Mouse (Mus musculus): Measurements from ENCODE around the gene Lrba.
A peak's percentile ranks its signal among the peaks of the same experiment; 100 is the strongest.

Lrba gene

DNA sequence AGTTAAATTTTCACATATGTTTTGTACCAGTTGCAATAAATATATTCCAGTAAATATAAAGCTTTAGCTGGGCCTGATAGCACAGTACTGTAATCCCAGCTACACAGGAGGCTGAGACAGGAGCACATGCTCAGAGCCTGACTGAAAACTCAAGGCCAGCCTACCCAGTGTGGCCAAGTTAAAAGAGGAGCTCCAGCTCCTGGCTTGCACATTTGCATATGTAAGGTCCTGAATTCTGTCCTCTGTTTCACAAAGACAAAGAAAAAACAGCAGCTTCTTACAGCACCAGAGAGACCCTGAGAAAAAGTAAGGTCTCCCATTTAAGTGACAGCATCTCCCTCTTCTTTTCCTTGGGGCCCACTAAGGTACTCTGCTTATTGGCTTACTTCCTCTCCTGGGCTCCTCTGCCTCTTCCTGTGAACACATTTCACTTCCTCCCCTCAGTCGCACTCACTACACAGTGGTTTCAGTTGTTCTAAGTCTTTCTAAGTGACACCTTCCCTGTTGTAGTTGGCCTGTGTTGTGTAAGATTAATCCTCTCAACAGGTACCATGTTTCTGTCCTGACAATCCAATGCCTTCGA is 453.2 kb downstream of the Lrba start:
- DNase-seq (ENCODE audit: low read depth, low spot score) = peak; percentile 83

DNA sequence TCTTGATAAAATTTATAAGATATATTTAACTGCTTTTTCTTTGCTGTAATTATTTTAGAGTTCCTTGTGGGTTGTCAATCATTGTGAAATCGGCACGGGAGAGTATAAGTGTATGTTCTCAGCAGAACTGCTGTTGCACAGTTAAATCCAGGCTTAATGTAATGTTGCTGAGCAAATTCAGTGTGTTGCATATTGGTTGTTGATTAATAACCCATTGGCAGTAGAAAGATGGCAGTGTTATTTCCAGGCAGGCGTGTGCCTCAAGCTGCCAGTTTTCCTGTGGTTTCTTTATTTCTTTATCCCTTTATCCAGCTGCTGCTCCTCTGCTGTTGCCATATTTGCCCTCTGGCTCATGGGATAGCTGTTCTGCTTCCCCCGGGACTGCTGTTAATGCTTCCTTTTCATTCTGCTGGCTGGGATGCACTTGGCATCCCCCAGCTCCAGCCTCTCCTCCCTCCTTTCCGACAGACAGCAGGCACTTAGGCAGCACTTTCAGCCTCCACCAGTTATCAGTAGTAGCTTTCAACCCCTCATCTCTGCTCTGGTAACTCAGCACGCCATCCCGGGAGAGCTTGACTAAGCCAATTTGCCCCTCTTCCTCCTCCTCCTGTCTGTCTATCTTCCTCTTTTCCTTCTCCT is 463.2 kb downstream of the Lrba start:
- no peak for DNase-seq (ENCODE audit: low read depth, low spot score)

DNA sequence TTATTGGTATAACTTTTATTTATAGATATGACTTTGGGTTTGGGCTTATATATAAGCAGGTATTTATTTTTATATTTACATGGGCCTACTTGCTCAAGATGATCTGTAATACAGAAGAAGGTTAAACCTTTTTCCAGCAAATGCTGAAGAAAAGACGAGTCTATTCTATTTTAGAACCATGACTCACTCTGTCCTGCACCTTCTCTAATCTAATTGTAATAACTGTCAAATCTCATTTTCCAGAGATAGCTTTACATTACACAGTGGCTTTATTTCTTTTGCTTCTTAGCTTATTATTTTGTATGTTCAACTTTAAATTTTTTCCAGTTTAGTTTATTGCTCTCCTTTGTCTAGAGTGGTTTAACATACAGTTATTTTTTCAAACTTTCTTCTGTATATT is 464.0 kb downstream of the Lrba start:
- no peak for DNase-seq (ENCODE audit: low read depth, low spot score)

- DNase-seq (ENCODE audit: low read depth, low spot score) = peak; percentile 21
Measured at GRCm38 (mm10) chr3:86689305-86689704, 464.8 kb downstream of the Lrba start.

GRCm38 (mm10) chr3:86692779-86693178 is 468.3 kb downstream of the Lrba start:
- DNase-seq (ENCODE audit: low read depth, low spot score) = peak; percentile 72

- DNase-seq (ENCODE audit: low read depth, low spot score) = no peak
Measured at GRCm38 (mm10) chr3:86693553-86693952, 469.1 kb downstream of the Lrba start.

GRCm38 (mm10) chr3:86698947-86699346 is 474.5 kb downstream of the Lrba start:
- no peak for DNase-seq (ENCODE audit: low read depth, low spot score)

DNA sequence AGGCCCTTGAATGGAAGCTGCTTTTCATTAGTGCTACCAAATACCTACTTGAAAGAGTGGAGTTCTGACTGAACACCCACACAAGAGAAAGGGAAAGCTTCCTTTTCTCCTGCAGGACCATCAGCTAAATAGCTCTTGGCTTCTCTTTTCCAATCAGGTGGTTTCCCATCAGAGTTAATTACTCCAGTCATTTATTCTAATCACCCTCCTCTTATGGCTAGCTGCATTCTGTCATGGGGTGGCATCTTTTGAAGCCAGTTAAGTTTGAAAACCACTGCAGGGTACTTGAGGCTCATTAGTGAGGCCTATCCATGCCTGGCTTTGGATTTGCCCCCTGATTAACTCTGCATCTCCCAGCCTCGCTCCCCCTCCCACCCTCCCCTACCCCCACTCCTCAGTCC is 476.7 kb downstream of the Lrba start:
- DNase-seq (ENCODE audit: low read depth, low spot score) = no peak

DNA sequence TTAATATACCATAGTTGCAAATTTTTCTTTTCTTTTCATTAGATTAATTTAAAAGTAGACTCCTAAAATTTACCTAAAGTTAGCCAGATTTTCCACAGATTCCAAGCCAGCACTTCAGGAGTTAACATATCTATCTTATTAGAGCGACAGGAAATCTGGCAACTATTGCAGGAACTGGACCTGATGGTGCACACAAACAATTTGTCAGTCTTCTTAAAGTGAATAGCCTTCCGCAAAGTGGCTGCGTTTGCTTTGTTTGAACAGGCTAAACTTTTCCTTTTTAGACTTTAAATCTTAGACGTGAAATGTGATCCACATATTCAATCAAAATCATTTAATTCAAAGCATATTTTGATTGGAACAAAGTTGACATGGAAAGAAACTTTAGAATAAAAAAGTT is 485.0 kb downstream of the Lrba start:
- DNase-seq (ENCODE audit: low read depth, low spot score) = no peak

GRCm38 (mm10) chr3:86711530-86711929 is 487.1 kb downstream of the Lrba start:
- DNase-seq (ENCODE audit: low read depth, low spot score) = no peak

DNA sequence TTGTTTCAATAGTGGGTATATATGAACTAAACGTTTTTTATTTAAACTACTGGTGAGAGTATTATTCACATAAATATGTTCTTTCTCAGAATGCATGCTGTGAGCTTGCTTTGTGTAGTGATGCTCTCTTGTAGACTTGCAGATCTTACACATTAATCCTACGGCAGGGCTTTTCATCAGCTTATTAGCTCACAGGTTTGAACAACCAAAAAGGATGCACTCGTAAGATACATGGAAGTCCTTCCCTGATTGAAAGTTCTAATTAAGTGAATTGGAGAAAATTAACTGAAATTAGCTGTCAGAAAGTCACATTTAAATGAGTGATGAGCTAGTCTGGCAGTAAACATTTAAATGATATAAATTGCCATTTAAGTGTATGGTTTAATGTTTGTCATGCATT is 488.3 kb downstream of the Lrba start:
- no peak for DNase-seq (ENCODE audit: low read depth, low spot score)

GRCm38 (mm10) chr3:86714446-86714845 is 490.0 kb downstream of the Lrba start:
- no peak for DNase-seq (ENCODE audit: low read depth, low spot score)

DNA sequence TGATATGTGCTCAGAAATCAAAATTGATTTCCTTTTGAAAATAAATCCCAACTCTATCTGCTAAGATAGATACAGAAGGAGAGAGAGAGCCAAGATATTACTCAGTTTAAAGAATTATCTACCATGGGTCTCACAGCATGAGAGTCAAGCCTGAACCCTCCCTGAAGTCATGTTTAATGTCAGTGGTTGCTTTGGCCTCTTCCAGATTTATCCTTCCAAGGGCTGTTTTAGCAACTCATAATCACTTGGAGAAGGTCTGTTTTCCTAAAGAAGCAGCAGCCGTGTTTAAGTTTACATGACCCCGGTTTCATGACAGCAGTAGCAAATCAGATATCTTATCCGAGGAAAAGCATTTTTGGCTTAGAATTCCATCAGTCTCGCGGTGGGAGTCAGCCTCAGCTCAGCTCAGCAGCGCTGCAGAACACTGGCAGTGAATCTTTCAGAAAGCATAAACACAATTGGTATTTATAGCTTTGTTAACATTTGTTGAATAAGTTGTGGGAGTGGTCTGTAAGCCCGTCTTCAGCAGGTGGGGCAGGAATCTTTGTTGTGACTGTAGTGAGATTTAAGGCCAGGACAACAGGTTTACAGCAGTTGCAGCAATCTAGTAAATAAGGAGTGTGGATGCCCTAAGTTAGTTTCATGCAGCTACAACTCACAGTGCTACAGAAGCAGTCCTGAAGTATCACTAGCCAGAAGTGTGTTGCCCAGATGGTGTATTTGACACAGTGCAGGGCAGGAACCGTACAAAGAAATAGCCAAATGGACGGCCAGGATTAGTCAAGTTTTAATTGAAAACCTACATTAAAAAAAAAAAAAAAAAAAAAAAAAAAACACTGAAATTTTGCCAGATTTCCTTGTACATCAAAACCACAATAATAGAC is 499.2 kb downstream of the Lrba start:
- DNase-seq (ENCODE audit: low read depth, low spot score) = no peak

DNA sequence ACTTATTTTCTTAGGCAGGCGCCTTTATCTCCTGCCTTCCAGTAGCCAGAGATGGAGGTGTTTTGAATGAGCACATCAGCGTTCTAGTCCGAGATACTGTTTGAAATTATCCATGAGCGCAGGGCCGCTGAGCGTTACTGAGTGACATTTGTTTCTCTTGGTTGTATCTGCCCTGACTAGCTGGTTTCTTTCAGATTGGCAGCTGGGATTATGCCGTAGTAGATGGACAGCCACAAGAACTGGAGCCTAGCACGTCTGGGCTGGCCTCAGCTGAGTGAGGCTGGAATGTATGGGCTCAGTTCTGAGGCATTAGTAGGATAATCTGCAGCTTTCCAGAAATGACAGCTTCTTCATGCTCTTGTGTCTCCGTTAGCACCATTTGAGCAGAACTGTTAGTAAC is 500.6 kb downstream of the Lrba start:
- DNase-seq (ENCODE audit: low read depth, low spot score) = no peak

DNA sequence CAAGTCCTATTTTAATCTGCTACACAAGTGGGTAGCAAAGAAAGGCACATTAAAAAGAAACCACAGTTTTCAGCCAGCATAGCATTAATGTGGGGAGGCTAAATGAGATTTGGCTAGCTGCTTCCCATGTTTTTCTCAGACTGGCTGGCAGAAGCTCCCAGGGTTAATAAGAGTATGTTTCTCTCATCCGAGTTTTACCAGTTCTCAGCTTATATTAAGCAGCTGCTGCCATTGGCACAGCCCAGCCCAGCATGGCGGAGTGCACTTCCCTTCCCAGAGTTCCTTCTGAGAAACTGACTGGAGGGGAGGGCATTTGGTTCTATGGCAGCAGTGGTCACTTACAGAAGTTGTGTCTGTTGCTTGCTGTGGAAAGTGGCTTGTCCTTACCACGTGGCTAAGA is 514.4 kb downstream of the Lrba start:
- DNase-seq (ENCODE audit: low read depth, low spot score) = no peak

- DNase-seq (ENCODE audit: low read depth, low spot score) = no peak
Measured at GRCm38 (mm10) chr3:86739745-86740144, 515.3 kb downstream of the Lrba start.

GRCm38 (mm10) chr3:86745348-86745747 is 520.9 kb downstream of the Lrba start:
- no peak for DNase-seq (ENCODE audit: low read depth, low spot score)

DNA sequence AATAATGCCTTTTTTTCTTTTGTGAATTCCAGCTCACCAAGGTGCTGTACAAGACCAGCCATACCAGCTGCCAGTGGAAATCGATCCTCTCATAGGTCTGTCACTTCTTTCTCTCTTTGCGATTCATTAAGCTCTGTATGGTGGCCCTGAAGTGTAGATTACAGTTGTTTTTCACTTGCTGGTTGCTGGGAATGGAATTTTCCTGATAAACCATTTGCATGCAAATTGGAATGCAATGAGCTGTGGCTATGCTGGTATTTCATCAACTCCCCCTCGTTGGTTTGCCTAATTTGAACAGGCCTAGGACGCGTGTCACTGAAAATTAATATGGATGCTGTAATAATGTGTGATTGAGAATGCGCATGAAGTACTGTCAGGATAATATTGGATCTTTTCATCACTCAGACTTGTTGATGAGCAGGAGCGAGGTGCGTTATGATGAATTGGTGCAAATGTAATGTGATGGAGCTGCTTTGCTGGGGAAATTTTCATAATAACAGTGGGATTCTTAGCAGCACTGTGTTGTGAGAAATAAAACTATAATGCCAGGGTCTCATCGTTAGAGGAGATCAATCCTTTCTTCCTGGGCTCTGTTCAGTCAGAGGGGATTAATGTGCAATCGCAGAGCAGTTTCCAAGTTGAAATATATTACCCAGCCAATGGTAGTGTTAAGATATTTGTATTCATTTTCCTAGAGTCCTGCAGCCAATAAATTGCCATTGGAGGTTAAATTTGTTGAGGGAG is 521.5 kb downstream of the Lrba start:
- DNase-seq (ENCODE audit: low read depth, low spot score) = no peak

DNA sequence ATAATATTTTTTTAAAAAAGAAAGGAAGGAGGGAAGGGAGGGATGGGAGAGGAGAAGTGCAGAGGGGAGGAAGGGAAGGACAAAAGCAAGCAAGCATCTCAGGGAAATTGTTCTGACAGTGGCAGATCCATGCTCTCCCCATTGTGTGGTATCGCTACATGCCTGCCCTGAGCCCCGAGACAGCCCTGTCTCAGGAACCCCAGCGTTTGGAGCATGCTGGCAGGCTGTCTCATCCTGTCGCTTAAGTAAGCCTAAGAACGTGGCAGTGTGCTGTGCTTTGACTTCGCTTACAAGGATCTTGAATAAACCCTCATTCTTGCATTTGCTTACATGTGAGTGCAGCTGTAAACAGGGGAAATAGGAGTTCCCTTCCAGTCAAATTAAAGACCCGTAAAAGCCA is 526.2 kb downstream of the Lrba start:
- DNase-seq (ENCODE audit: low read depth, low spot score) = no peak

- DNase-seq (ENCODE audit: low read depth, low spot score) = no peak
Measured at GRCm38 (mm10) chr3:86754178-86754577, 529.7 kb downstream of the Lrba start.

DNA sequence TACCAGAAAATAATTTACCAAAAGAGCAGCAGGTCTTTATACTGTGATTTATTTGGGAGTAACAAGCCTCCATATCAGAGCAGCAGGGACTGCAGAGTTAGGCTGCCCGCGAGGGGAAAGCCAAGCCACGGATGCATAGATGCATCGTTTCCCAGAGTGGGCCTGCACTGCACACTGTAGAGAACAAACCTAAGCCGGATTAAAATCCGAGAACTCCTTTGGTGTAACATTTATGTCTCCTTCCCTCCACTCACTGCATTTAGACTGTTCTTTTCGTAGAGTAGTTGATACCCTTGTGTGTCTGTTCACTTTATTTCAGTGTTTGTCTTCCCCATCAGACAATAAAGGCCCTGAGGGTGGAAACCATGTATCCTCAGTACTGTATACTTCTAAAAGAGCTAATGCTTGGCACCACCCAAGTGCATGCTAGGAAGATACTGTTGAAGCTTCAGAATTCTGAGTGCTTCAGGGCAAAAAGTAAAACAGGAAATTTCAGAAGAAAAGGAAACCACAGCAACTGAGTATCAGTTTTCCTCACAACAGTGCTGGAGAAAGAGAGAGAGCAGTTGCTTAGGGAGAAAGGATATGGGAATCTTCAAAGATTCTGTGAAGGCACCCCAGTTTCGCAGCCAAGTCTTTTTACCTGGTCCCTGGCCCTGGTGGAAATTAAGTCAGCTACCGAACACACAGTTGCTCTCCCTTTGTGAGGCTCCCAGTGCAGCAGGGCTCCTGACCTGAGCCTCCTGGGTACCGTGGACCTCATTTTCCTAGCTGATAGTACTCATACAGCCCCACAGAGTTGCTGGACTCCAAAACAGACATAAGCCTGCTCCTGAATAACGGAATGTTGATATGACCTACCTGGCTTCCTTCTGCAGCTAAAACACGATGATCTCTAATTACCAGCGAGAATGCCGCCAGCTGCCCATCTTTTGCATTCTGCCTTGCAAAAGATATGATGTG is 530.4 kb downstream of the Lrba start:
- DNase-seq (ENCODE audit: low read depth, low spot score) = no peak

Measured in ES-CJ7 (cell line).